Mouse (Mus musculus) lung, adult 2 months (tissue): ENCODE measurements around the gene Zc3h14.

ENCODE experiments used
- CTCF ChIP-seq: fragments of 200-500 bp; IDR thresholded peaks from 2 replicates; pipeline ENCODE4 v1.5.1; 2011; ENCODE audit warnings: mild to moderate bottlenecking, low read length, control low read depth; ENCODE audit not compliant: insufficient read depth
- POLR2A ChIP-seq: fragments of 200-500 bp; IDR thresholded peaks from 2 replicates; pipeline ENCODE4 v1.6.1; 2011; ENCODE audit warnings: low read depth, mild to moderate bottlenecking, control low read depth, low read length, borderline replicate concordance; ENCODE audit errors: extremely low read depth

- TF ChIP-seq POLR2A (no peak), CTCF (no peak)
These were observed 55.5 kb downstream of the Zc3h14 start for GRCm38 (mm10) chr12:98802245-98802644.
